11 mouse cellular contexts compared by ENCODE assay signal in the genomic region with DNA sequence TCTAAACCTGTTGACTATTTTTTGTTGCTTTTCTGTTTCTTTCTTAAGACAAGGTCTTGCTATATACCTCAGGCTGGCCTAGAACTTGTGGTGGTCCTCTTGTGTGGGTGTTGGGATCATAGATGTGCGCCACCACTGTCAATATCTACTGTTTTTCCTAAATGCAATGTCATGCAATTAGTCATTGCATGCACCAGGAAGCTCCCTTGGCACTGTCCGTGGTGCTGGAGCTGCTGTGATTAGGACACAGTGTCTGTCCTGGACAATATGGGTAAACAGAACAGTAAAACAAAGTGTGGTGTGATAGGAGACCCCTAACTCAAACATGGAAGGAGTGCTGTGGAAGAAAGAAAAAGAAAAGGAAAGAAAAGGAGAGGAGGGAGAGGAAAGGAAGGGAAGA. TPM values are rescaled to one million over a fixed set of nuclear protein-coding genes. Genes with fewer than 3 reads are reported as not detected.
DNase-seq lines count a peak whose midpoint lies in the region; ATAC-seq lines count a peak whose summit lies in the region.
"Had no signal": no experiment of that assay in that cellular context is flagged by ENCODE, and none has a peak within 500 bp of the region (broad histone marks: within the 10 kb centered on the region; RNA-seq: fewer than 3 reads in every experiment).

No protein-coding gene starts in this region.

- no peaks in the 10 kb centered on the region for H3K27me3 ChIP-seq in neural tube, embryonic 14.5 days (ENCODE audit: control insufficient read depth, insufficient read depth, low read length)
- H3K27me3 ChIP-seq in midbrain, embryonic 10.5 days (ENCODE audit: low read depth, poor library complexity, severe bottlenecking): no peaks in the 10 kb centered on the region
- H3K27me3 ChIP-seq: midbrain, embryonic 15.5 days had no signal

- no peaks in the 10 kb centered on the region for H3K9me3 ChIP-seq in neural tube, embryonic 14.5 days (ENCODE audit: control insufficient read depth, low read length)
- H3K9me3 ChIP-seq in midbrain, embryonic 10.5 days (replicated peaks): no peaks in the 10 kb centered on the region
- H3K9me3 ChIP-seq: midbrain, embryonic 15.5 days had no signal

- 73% methylated on average over 2 of the region's 2 CpGs for WGBS in neural tube, embryonic 14.5 days
- WGBS in midbrain, embryonic 10.5 days: 69% methylated on average over 2 of the region's 2 CpGs

- no peaks in the 10 kb centered on the region for H3K36me3 ChIP-seq in neural tube, embryonic 14.5 days (ENCODE audit: control insufficient read depth, insufficient read depth, low read length)
- H3K36me3 ChIP-seq in midbrain, embryonic 10.5 days: no peaks in the 10 kb centered on the region
- H3K36me3 ChIP-seq: midbrain, embryonic 15.5 days had no signal

- no peak overlapping the region for H3K4me2 ChIP-seq in neural tube, embryonic 14.5 days (ENCODE audit: low read depth, low read length)
- H3K4me2 ChIP-seq: midbrain, embryonic 15.5 days had no signal

- no peak overlapping the region for H3K9ac ChIP-seq in neural tube, embryonic 14.5 days (replicated peaks; ENCODE audit: low read depth, low read length)
- H3K9ac ChIP-seq: midbrain, embryonic 15.5 days had no signal

- no peak overlapping the region for H3K4me3 ChIP-seq in neural tube, embryonic 14.5 days (ENCODE audit: low read depth, low read length)
- no peak overlapping the region for H3K4me3 ChIP-seq in midbrain, embryonic 10.5 days
- H3K4me3 ChIP-seq: midbrain, embryonic 15.5 days had no signal

- intact Hi-C loops in heart, postnatal 10 days (cut with DNase I): no loop called here
- intact Hi-C loops in heart, postnatal 36 days (cut with DNase I): no loop called here

- no peak overlapping the region for H3K27ac ChIP-seq in neural tube, embryonic 14.5 days (ENCODE audit: low read depth, low read length)
- no peak overlapping the region for H3K27ac ChIP-seq in midbrain, embryonic 10.5 days (replicated peaks)
- H3K27ac ChIP-seq: midbrain, embryonic 15.5 days had no signal

- DNase-seq in heart, postnatal 10 days: peak; percentile 5 to 29
- DNase-seq in heart, postnatal 36 days: no peak
- peak; percentile 11 for DNase-seq in ovary, postnatal 14 days (ENCODE audit: low spot score)
- DNase-seq in ovary, postnatal 10 days (ENCODE audit: low spot score): no peak
- DNase-seq in embryo, embryonic 10.5 days (ENCODE audit: low spot score): peak; percentile 57
- DNase-seq in left cerebral cortex, adult 18-20 months (ENCODE audit: low spot score in 2 of 2): no peak
- no peak for DNase-seq in midbrain, embryonic 10.5 days (ENCODE audit: low spot score)
- DNase-seq: cerebellum, adult 11-12 months; gastrocnemius, postnatal 14 days had no signal

- H3K4me1 ChIP-seq in neural tube, embryonic 14.5 days (ENCODE audit: control insufficient read depth, insufficient read depth, low read length): 0 out of 2 replicates have a peak, but pooled peaks cover 2% of the 10 kb centered on the region
- no peaks in the 10 kb centered on the region for H3K4me1 ChIP-seq in midbrain, embryonic 10.5 days
- H3K4me1 ChIP-seq: midbrain, embryonic 15.5 days had no signal

- 0 out of 2 replicates have a peak, but pooled peaks have one; percentile 21 for ATAC-seq in neural tube, embryonic 14.5 days (ENCODE audit: low read depth)
- ATAC-seq: midbrain, embryonic 15.5 days had no signal

RNA-seq across cellular contexts. Expression of a gene that starts 22.2 kb away (rescaled TPM):
- under 1 TPM; 0.10 to 0.15 TPM for total RNA-seq in heart, postnatal 10 days (2021)
- not detected for total RNA-seq in heart, postnatal 36 days (2021)
- polyA plus RNA-seq in neural tube, embryonic 14.5 days (2014; fragmentation: Nextera tagmentation; extraction: Ambion mirVana): 12.7 and 13.6 TPM in 2 replicates
- total RNA-seq in left cerebral cortex, adult 18-20 months (2021): 10 to 100 TPM in 1 of 2 experiments, 1 to 10 TPM in 1; 9.6 to 11.3 TPM
- polyA plus RNA-seq in midbrain, embryonic 10.5 days (2016; fragmentation: Nextera tagmentation; extraction: Ambion mirVana): 2.8 and 3.0 TPM in 2 replicates

Comparison
In these comparisons a context has a peak if more than half of its experiments do, and no peak if none do; other contexts are left out.
1. DNase-seq: peak in heart, postnatal 10 days (2 of 2), ovary, postnatal 14 days (single experiment) and embryo, embryonic 10.5 days (single experiment); none in heart, postnatal 36 days (0 of 2), ovary, postnatal 10 days (single experiment), left cerebral cortex, adult 18-20 months (0 of 2) and midbrain, embryonic 10.5 days (single experiment).
2. RNA of a gene that starts 22.2 kb away (total RNA-seq): 9.6 to 11.3 TPM in left cerebral cortex, adult 18-20 months; 0.10 to 0.15 TPM in heart, postnatal 10 days and not detected in heart, postnatal 36 days; every median in the first group is over 4 times any median in the second.